Mouse (Mus musculus) central nervous system, embryonic 11.5 days (tissue): ENCODE data around the gene Mpc1. TPM values are rescaled to one million over a fixed set of nuclear protein-coding genes. Genes with fewer than 3 reads are reported as not detected.

Experiments
- polyA plus RNA-seq: library from polyadenylated mRNA; depleted of rRNA; stranded (reverse); fragments of >200 nt; gene quantifications from 2 replicates; pipeline ENCODE4 v1.2.3, GENCODE M21; 2012; rRNA removed

Mpc1 gene
- 34.3 and 79.6 TPM in 2 replicates for polyA plus RNA-seq

GRCm38 (mm10) chr17:8282821-8283525 lies at the start of gene Mpc1:
Gene Mpc1 (plus strand): TSS chr17:8282904.

GRCm38 (mm10) chr17:8235743-8236142 lies 47.0 kb upstream of the Mpc1 start, which contains the start of gene Ccr6:
Gene Ccr6 (plus strand): TSS chr17:8236043.

GRCm38 (mm10) chr17:8310838-8311614 lies 28.3 kb downstream of the Mpc1 start, which contains the start of gene Sft2d1:
Gene Sft2d1 (plus strand): TSS chr17:8311102.

GRCm38 (mm10) chr17:8337159-8337558 lies 54.5 kb downstream of the Mpc1 start, which contains the start of gene Prr18:
Gene Prr18 (plus strand): TSS chr17:8337459.

Other genes starting within 250 kb of the Mpc1 start
- 0.31 and 0.32 TPM in 2 replicates for gene Gm49673, start 135.1 kb upstream of the Mpc1 start, polyA plus RNA-seq
- gene Rnaset2a, start 134.8 kb upstream of the Mpc1 start, polyA plus RNA-seq = 17.1 and 24.6 TPM in 2 replicates
- gene Fgfr1op, start 117.4 kb upstream of the Mpc1 start, polyA plus RNA-seq = 23.0 and 25.3 TPM in 2 replicates
- gene Ccr6, start 46.9 kb upstream of the Mpc1 start, polyA plus RNA-seq = not detected in 2 replicates
- gene Sft2d1, start 28.2 kb downstream of the Mpc1 start, polyA plus RNA-seq = 76.5 and 95.7 TPM in 2 replicates
- 1.8 and 2.3 TPM in 2 replicates for gene Prr18, start 54.6 kb downstream of the Mpc1 start, polyA plus RNA-seq
- 0.61 and 1.4 TPM in 2 replicates for gene T2, start 73.1 kb downstream of the Mpc1 start, polyA plus RNA-seq
- gene T, start 151.5 kb downstream of the Mpc1 start, polyA plus RNA-seq = 1.5 and 3.8 TPM in 2 replicates
- gene Pde10a, start 242.5 kb downstream of the Mpc1 start, polyA plus RNA-seq = 7.2 and 7.4 TPM in 2 replicates